Mouse (Mus musculus): ENCODE measurements around the gene Hoxb6. TPM values are rescaled to one million over a fixed set of nuclear protein-coding genes. Genes with fewer than 3 reads are reported as not detected.

Gene Hoxb6
- total and polyA plus RNA-seq, 2 experiments, result 0.15 TPM; not detected in 1

DNA sequence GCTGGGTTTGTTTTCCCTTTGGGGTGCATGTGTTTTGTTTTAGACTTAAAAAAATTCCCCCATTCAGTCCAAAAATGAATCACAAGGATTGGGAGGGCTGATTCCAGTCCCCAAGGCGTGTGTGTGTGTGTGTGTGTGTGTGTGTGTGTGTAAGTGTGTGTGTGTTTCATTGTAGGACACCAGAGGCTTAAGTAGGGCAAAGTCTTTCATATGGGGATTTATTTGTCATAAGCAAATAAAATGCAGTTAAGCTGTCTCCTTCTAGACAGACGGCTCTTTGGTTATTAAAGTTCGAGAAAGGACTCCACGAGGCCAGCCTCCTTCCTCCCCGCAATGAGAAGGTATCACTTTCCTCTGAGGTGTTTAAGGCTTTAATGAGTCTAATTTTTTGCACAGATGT is 29.6 kb downstream of the Hoxb6 start:
- Histone ChIP-seq H3K27me3 (ENCODE audit: control insufficient read depth, insufficient read depth, low read length) (peaks cover 14% of the 10 kb centered on the region), H3K27ac (replicated peaks; ENCODE audit: insufficient read depth, low read depth, low read length) (no peak overlapping the region), H3K4me1 (ENCODE audit: control insufficient read depth, insufficient read depth, low read length) (no peaks in the 10 kb centered on the region), H3K36me3 (ENCODE audit: control insufficient read depth, insufficient read depth, low read length) (no peaks in the 10 kb centered on the region; the same call in 1 of the 2 replicates), H3K79me2 (ENCODE audit: control insufficient read depth, insufficient read depth, low read length) (peaks cover 3% of the 10 kb centered on the region; the same call in 1 of the 2 replicates), H3K9ac (ENCODE audit: low read depth, low read length) (no peak overlapping the region), H3K4me3 (ENCODE audit: insufficient read depth, low read depth, low read length) (no peak overlapping the region)
- TF ChIP-seq CTCF (IDR thresholded peaks at IDR 0.05; ENCODE audit: low read depth, low read length) (no peak), POLR2A (IDR thresholded peaks at IDR 0.05; ENCODE audit: extremely low read depth, insufficient read depth, low read length) (no peak)
- no peak for DNase-seq (ENCODE audit: extremely low read depth, low read depth, low spot score)
- 33% methylated on average over 5 of the region's 5 CpGs for WGBS

DNA sequence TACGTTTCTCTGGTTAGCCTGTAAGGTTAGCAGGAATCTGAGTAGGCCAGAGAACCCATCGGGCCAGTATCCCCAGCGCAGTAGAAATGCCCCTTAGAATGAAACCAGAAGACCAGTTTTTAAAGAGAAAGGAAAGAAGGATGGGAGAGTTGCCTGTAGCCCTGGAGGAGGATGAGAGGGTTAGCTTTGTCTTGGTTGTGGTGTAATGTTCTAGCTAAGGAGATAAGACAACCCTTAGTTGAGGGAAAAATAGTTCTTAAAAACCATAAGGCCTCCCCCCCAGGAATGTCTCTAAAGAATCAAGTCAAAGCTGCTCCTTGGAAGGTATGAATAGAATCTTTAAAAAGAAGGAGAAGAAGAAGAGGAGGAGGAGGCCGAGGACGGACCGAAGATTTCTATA is 30.5 kb downstream of the Hoxb6 start:
- no peak for DNase-seq (ENCODE audit: extremely low read depth, low read depth, low spot score)
- Histone ChIP-seq H3K27ac (replicated peaks; ENCODE audit: insufficient read depth, low read depth, low read length) (no peak overlapping the region), H3K4me1 (ENCODE audit: control insufficient read depth, insufficient read depth, low read length) (no peaks in the 10 kb centered on the region), H3K27me3 (ENCODE audit: control insufficient read depth, insufficient read depth, low read length) (peaks cover 13% of the 10 kb centered on the region), H3K4me3 (ENCODE audit: insufficient read depth, low read depth, low read length) (no peak overlapping the region), H3K36me3 (ENCODE audit: control insufficient read depth, insufficient read depth, low read length) (no peaks in the 10 kb centered on the region; the same call in 1 of the 2 replicates), H3K9ac (ENCODE audit: low read depth, low read length) (no peak overlapping the region), H3K79me2 (ENCODE audit: control insufficient read depth, insufficient read depth, low read length) (peaks cover 3% of the 10 kb centered on the region; the same call in 1 of the 2 replicates)
- 34% methylated on average over 6 of the region's 6 CpGs for WGBS
- no peak for TF ChIP-seq CTCF (IDR thresholded peaks at IDR 0.05; ENCODE audit: low read depth, low read length)
- TF ChIP-seq POLR2A (IDR thresholded peaks at IDR 0.05; ENCODE audit: extremely low read depth, insufficient read depth, low read length), result no peak

DNA sequence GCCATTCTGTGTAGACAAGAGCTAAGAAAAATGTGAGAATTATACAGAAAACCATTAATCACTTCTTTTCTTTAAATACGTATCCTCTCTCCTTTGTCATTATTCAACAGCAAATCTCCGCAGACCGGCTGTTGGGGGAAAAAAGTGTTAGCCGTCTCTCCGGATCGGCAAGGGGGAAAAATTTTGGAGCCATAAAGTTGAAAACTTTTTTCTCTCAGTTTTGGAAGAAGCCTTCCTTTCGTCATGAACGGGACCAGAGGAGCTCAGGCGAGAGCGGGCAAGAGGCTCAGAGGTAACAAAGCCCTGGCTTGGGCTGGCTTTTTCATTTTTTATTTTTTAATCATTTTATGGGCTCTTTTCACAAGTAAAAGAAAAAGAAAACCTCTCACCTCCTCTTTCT is 30.9 kb downstream of the Hoxb6 start, which contains the start of gene Hoxb3:
Hoxb3 (plus strand) TSS at position 173 of the 400 bp plus-strand sequence.
- Histone ChIP-seq H3K27me3 (ENCODE audit: control insufficient read depth, insufficient read depth, low read length) (peaks cover 11% of the 10 kb centered on the region), H3K79me2 (ENCODE audit: control insufficient read depth, insufficient read depth, low read length) (peaks cover 3% of the 10 kb centered on the region; the same call in 1 of the 2 replicates), H3K36me3 (ENCODE audit: control insufficient read depth, insufficient read depth, low read length) (no peaks in the 10 kb centered on the region; the same call in 1 of the 2 replicates), H3K4me1 (ENCODE audit: control insufficient read depth, insufficient read depth, low read length) (no peaks in the 10 kb centered on the region), H3K9ac (ENCODE audit: low read depth, low read length) (no peak within 1 kb of the TSS), H3K27ac (replicated peaks; ENCODE audit: insufficient read depth, low read depth, low read length) (no peak within 1 kb of the TSS), H3K4me3 (ENCODE audit: insufficient read depth, low read depth, low read length) (no peak within 1 kb of the TSS)
- no peak for TF ChIP-seq CTCF (IDR thresholded peaks at IDR 0.05; ENCODE audit: low read depth, low read length)
- no peak for TF ChIP-seq POLR2A (IDR thresholded peaks at IDR 0.05; ENCODE audit: extremely low read depth, insufficient read depth, low read length)
- 26% methylated on average over 10 of the region's 10 CpGs for WGBS
- DNase-seq (ENCODE audit: extremely low read depth, low read depth, low spot score), result no peak

DNA sequence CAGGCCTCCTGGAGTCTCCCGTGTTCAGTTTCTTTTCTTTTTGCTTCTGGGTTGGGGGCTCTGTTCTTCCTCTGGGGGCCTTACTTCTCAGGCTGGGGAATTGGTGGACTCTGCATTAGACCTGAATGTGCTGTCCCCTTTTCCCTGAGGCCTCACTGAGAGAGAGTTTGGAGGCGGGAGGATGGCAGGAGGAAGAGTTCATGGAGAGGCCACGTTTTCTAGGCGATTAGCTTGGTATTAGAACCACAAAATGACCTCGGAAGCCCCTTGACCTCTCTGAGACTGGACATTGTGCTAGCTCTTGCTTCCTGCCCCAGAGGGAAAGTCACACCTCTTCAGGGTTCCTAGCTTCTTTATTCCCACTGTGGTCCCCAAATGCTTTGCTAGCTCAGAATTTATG is 31.8 kb downstream of the Hoxb6 start:
- Histone ChIP-seq H3K4me1 (ENCODE audit: control insufficient read depth, insufficient read depth, low read length) (no peaks in the 10 kb centered on the region), H3K36me3 (ENCODE audit: control insufficient read depth, insufficient read depth, low read length) (no peaks in the 10 kb centered on the region; the same call in 1 of the 2 replicates), H3K27me3 (ENCODE audit: control insufficient read depth, insufficient read depth, low read length) (peaks cover 6% of the 10 kb centered on the region; the same call in 1 of the 2 replicates), H3K27ac (replicated peaks; ENCODE audit: insufficient read depth, low read depth, low read length) (no peak overlapping the region), H3K9ac (ENCODE audit: low read depth, low read length) (no peak overlapping the region), H3K79me2 (ENCODE audit: control insufficient read depth, insufficient read depth, low read length) (peaks cover 3% of the 10 kb centered on the region; the same call in 1 of the 2 replicates), H3K4me3 (ENCODE audit: insufficient read depth, low read depth, low read length) (no peak overlapping the region)
- no peak for DNase-seq (ENCODE audit: extremely low read depth, low read depth, low spot score)
- WGBS, result 12% methylated on average over 5 of the region's 5 CpGs
- no peak for TF ChIP-seq CTCF (IDR thresholded peaks at IDR 0.05; ENCODE audit: low read depth, low read length)
- no peak for TF ChIP-seq POLR2A (IDR thresholded peaks at IDR 0.05; ENCODE audit: extremely low read depth, insufficient read depth, low read length)

DNA sequence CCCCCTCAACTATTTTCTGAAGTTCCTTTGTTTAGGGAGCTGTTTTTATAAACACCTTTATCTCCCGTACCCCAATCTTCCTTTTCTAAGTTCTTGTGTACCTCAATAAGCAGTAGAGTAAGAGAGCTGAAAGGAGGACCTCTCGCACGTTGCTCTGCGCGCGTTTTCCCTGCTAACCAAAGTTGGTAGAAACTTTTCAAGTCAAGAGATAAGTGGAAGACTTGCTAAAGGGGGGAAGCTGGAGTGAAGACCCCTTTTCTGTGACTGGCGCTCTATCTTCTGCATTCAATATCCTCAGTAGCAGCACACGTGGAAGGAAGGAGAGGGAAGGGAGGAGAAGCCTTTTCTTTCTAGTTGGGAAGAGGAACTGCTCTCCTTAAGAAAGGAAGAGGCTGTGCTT is 32.7 kb downstream of the Hoxb6 start:
- Histone ChIP-seq H3K36me3 (ENCODE audit: control insufficient read depth, insufficient read depth, low read length) (no peaks in the 10 kb centered on the region; the same call in 1 of the 2 replicates), H3K79me2 (ENCODE audit: control insufficient read depth, insufficient read depth, low read length) (peaks cover under 1% of the 10 kb centered on the region; the same call in 1 of the 2 replicates), H3K9ac (ENCODE audit: low read depth, low read length) (no peak overlapping the region), H3K27ac (replicated peaks; ENCODE audit: insufficient read depth, low read depth, low read length) (no peak overlapping the region), H3K27me3 (ENCODE audit: control insufficient read depth, insufficient read depth, low read length) (0 out of 2 replicates have a peak, but pooled peaks cover 4% of the 10 kb centered on the region), H3K4me3 (ENCODE audit: insufficient read depth, low read depth, low read length) (no peak overlapping the region), H3K4me1 (ENCODE audit: control insufficient read depth, insufficient read depth, low read length) (no peaks in the 10 kb centered on the region)
- 16% methylated on average over 8 of the region's 8 CpGs for WGBS
- no peak for DNase-seq (ENCODE audit: extremely low read depth, low read depth, low spot score)
- no peak for TF ChIP-seq POLR2A (IDR thresholded peaks at IDR 0.05; ENCODE audit: extremely low read depth, insufficient read depth, low read length)
- TF ChIP-seq CTCF (IDR thresholded peaks at IDR 0.05; ENCODE audit: low read depth, low read length), result no peak

DNA sequence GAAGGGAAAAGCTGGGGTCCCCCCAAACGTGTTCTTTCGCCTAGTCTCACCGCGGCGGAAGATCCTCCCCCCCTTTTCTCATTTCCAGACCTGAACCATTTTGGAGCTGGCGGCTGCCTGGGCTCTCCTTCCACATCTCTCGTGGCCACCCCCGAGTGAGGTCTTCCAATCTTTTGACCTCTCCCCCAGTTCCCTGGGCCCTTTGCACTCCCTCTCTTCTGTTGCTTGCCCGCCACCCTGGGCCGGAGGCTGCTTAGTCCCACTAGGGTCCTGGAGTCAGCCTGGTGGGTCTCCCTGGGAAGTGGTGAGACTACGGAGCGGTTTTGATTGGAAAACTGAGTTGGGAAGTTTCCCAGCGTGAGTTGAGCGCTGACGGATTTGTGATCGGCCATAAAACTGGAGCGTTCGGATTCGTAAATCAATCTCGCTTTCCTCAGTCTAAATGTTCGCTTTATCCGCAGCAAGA is 33.5 kb downstream of the Hoxb6 start:
- Histone ChIP-seq H3K9ac (ENCODE audit: low read depth, low read length) (no peak overlapping the region), H3K79me2 (ENCODE audit: control insufficient read depth, insufficient read depth, low read length) (no peaks in the 10 kb centered on the region), H3K36me3 (ENCODE audit: control insufficient read depth, insufficient read depth, low read length) (no peaks in the 10 kb centered on the region; the same call in 1 of the 2 replicates), H3K27me3 (ENCODE audit: control insufficient read depth, insufficient read depth, low read length) (0 out of 2 replicates have a peak, but pooled peaks cover 3% of the 10 kb centered on the region), H3K4me1 (ENCODE audit: control insufficient read depth, insufficient read depth, low read length) (no peaks in the 10 kb centered on the region), H3K4me3 (ENCODE audit: insufficient read depth, low read depth, low read length) (no peak overlapping the region), H3K27ac (replicated peaks; ENCODE audit: insufficient read depth, low read depth, low read length) (no peak overlapping the region)
- 38% methylated on average over 22 of the region's 22 CpGs for WGBS
- no peak for DNase-seq (ENCODE audit: extremely low read depth, low read depth, low spot score)
- no peak for TF ChIP-seq CTCF (IDR thresholded peaks at IDR 0.05; ENCODE audit: low read depth, low read length)
- no peak for TF ChIP-seq POLR2A (IDR thresholded peaks at IDR 0.05; ENCODE audit: extremely low read depth, insufficient read depth, low read length)

All from liver, adult 2 months (tissue).